Mouse (Mus musculus) forebrain, embryonic 10.5 days (tissue): Measurements from ENCODE around the gene Vmn1r218. TPM values are rescaled to one million over a fixed set of nuclear protein-coding genes. Genes with fewer than 3 reads are reported as not detected.
"Not testable (repeated sequence)": the region's sequence is repeated elsewhere in the genome, so short reads cannot be mapped to it uniquely, and the experiment has no call there.

ENCODE experiments used
- DNase-seq: peaks from one replicate; pipeline ENCODE4 v3.0.0-alpha.2; 2017; ENCODE audit warnings: low spot score; ENCODE audit errors: extremely low spot score
- H3K27ac ChIP-seq: fragments of 300-500 bp; sonication (generic); 2 replicates; pipeline ENCODE4 v1.5.1; 2016; ENCODE audit warnings: mild to moderate bottlenecking
- H3K27me3 ChIP-seq: fragments of 300-500 bp; sonication (generic); 2 replicates; pipeline ENCODE4 v1.6.1; 2016; ENCODE audit warnings: mild to moderate bottlenecking; ENCODE audit not compliant: poor library complexity, severe bottlenecking
- H3K36me3 ChIP-seq: fragments of 300-500 bp; sonication (generic); replicated peaks from 2 replicates; pipeline ENCODE4 v1.6.1; 2016; ENCODE audit warnings: mild to moderate bottlenecking, moderate library complexity
- H3K4me1 ChIP-seq: fragments of 300-500 bp; sonication (generic); 2 replicates; pipeline ENCODE4 v1.6.1; 2016
- H3K4me3 ChIP-seq: fragments of 300-500 bp; sonication (generic); 2 replicates; pipeline ENCODE4 v1.5.1; 2016; ENCODE audit warnings: mild to moderate bottlenecking, moderate library complexity
- H3K9me3 ChIP-seq: fragments of 300-500 bp; sonication (generic); 2 replicates; pipeline ENCODE4 v1.6.1; 2016; ENCODE audit warnings: mild to moderate bottlenecking, moderate library complexity
- WGBS: fragments of 180-500 bp; shearing (Covaris S2); methylation state at CpG from one replicate; pipeline ENCODE4 v1.1.7; 2016; 5-methylcytosine and 5-hydroxymethylcytosine counted together
- polyA plus RNA-seq: library from polyadenylated mRNA; unstranded; fragments of >200 nt; fragmentation: Nextera tagmentation; extraction: Ambion mirVana; gene quantifications from 2 replicates; pipeline ENCODE4 v1.2.1, GENCODE M21; 2016

Gene Vmn1r218
- polyA plus RNA-seq: not detected in 2 replicates

DNA sequence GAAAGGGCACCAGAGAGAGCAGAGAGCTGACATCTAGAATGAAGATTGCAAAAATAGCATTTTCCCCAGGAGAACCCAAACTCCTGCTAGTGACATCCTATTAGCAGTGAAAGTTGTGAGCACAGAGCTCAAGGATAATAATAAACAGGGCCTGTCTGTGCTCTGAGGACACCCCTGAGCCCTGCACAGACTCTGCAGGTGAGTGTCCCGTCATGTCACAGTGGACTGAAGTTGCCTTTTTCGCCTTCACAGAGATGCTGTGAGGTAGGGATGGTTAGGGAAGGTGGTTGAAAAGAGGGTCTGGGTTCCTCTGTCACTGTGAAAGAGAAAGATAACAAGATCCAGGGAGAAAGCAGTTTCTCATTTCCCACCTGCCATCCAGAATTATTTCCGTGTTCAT lies at the start of gene Vmn1r218:
Gene Vmn1r218 (plus strand): TSS at position 57 of the 400 bp plus-strand sequence.
- DNase-seq: no peak
- WGBS: 74% methylated on average over 3 of the region's 3 CpGs
- H3K36me3 ChIP-seq: no peaks in the 10 kb centered on the region
- no peaks in the 10 kb centered on the region for H3K27me3 ChIP-seq
- no peak within 1 kb of the TSS for H3K27ac ChIP-seq
- no peak within 1 kb of the TSS for H3K4me3 ChIP-seq
- H3K4me1 ChIP-seq: no peaks in the 10 kb centered on the region
- no peaks in the 10 kb centered on the region for H3K9me3 ChIP-seq

DNA sequence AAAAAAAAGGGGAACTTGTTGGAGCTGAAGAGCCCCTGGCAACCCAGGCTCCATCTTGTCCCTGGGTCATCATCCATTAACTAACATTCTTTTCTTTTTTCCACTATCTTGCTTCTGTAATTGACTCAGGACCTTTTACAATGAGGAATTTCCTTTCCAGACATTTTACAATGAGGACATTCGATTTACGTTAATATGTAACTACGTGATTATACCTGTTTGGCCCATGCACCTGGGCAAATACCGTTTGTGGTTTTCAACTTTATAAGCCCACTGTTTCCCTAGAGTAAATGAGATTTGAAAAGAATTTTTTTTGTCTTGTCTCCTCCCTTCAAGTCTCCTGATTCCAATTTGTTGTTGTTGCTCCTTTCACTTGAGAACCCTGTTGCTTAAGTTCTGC lies 38.6 kb upstream of the Vmn1r218 start:
- Histone ChIP-seq H3K4me1 (no peaks in the 10 kb centered on the region), H3K27ac (no peak overlapping the region), H3K27me3 (no peaks in the 10 kb centered on the region), H3K4me3 (no peak overlapping the region), H3K36me3 (no peaks in the 10 kb centered on the region), H3K9me3 (no peaks in the 10 kb centered on the region)
- no peak for DNase-seq
- 96% methylated on average over 4 of the region's 4 CpGs for WGBS

DNA sequence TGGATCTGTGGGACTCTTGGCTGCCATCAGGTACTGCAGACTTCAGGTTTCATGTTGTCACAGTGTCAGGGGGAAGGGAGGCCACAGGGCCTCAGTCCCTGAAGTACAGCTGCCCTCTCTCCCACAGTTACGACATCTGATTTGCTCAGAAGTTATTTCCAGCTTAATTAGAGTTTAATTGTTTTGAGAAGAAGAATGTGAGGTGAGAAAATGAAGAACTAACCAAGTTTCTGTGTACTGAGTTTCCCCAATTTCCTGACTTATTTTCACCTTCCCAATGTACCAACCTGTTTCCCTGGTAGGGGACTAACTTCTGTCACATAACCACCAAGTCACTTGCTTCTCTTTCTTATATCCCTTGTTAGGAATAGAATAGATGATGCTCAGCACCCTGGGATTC lies 14.8 kb upstream of the Vmn1r218 start, which contains the start of gene Vmn1r217:
Gene Vmn1r217 (minus strand): TSS at position 101 of the 400 bp plus-strand sequence.
- not testable (repeated sequence) for H3K9me3 ChIP-seq, H3K4me1 ChIP-seq, H3K27me3 ChIP-seq, H3K36me3 ChIP-seq, DNase-seq, H3K4me3 ChIP-seq, H3K27ac ChIP-seq
- WGBS: 71% methylated on average over 1 of the region's 1 CpGs

DNA sequence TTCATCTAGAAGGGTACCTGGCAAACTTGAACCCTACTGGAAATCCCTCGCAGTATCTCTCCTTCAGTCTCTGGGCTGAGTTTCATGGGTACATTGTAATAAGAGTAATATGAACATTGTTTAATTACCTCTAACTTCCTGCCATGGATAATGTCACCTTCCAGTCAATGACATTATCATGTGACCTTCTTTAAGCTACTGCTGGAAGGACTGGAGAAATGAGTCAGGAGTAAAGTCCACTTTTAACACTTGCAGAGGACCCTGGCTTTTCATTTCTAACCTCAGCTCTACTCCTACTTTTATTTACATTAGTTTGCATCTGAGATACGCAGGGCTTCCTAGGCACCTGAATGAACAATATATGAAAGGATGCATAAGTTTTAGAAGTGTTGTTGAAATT lies 12.3 kb upstream of the Vmn1r218 start:
- 89% methylated on average over 2 of the region's 2 CpGs for whole genome bisulfite sequencing
- no peaks in the 10 kb centered on the region for H3K9me3 ChIP-seq
- DNase-seq: no peak
- no peaks in the 10 kb centered on the region for H3K36me3 ChIP-seq
- no peaks in the 10 kb centered on the region for H3K4me1 ChIP-seq
- H3K27me3 ChIP-seq: no peaks in the 10 kb centered on the region
- H3K4me3 ChIP-seq: no peak overlapping the region
- H3K27ac ChIP-seq: no peak overlapping the region

DNA sequence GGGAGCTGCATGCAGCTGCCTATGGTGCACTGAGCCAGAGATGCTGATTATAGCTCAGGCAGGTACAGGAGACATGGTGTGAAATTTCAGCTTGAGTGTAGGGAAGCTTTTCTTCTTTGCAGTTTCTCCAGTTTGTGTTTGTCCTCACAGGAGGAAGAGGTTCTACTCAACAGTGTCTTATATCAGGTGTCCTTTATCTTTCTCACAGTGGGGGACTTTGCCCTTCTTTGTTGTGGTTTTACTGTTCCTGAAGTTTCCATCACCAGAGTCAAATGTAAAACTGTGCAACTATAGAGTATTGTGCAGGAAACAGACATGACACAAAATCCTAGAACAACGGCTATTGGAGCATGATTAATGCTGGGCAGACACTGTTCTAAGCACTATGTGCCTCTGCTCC lies 546 bp downstream of the Vmn1r218 start:
- H3K27me3 ChIP-seq: no peaks in the 10 kb centered on the region
- H3K27ac ChIP-seq: no peak overlapping the region
- DNase-seq: no peak
- 74% methylated on average over 1 of the region's 1 CpGs for whole genome bisulfite sequencing
- no peaks in the 10 kb centered on the region for H3K9me3 ChIP-seq
- H3K4me1 ChIP-seq: no peaks in the 10 kb centered on the region
- no peaks in the 10 kb centered on the region for H3K36me3 ChIP-seq
- H3K4me3 ChIP-seq: no peak overlapping the region

DNA sequence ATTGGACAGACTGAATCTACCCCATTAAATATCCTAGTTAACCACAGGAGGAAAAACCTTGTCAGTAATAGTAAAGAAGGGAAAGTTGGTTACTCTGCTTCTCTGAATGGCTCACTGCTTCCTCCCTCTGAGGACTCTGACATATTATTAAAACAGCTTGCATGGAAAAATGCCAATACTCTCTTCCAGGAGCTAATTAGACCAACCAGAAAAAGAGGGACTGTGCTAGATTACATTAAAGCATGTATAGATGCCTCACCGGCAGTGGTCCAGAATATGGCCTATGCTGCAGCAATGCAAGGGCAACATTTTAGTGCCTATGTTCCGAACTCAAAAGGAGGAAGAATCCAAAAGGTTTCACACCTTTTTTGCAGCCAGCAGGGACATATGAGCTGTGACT lies 5.9 kb downstream of the Vmn1r218 start:
- Histone ChIP-seq H3K9me3 (no peaks in the 10 kb centered on the region), H3K4me1 (no peaks in the 10 kb centered on the region), H3K27me3 (no peaks in the 10 kb centered on the region), H3K4me3 (no peak overlapping the region), H3K36me3 (no peaks in the 10 kb centered on the region), H3K27ac (no peak overlapping the region)
- 91% methylated on average over 2 of the region's 2 CpGs for WGBS
- DNase-seq: no peak

DNA sequence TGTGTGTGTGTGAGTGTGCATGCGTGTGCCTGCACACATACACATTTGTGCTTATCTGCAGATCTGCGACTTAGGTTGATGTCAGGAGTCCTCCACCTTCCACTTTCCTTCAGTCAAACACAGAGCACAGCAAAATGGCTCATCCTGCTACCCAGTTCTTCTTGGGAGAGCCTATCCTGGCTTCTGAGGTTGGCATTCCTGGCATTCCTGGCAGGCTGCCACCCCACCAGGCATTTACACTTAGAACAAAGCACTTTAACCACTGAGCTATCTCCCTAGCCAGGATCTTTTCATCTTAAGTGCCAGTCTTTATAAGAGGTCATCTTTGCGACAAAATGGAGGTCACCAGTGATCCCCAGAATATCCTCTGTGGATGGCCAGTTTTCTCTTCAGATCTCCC lies 24.9 kb downstream of the Vmn1r218 start:
- Histone ChIP-seq H3K36me3 (no peaks in the 10 kb centered on the region), H3K4me3 (no peak overlapping the region), H3K27ac (no peak overlapping the region), H3K4me1 (peaks cover 8% of the 10 kb centered on the region), H3K9me3 (no peaks in the 10 kb centered on the region), H3K27me3 (no peaks in the 10 kb centered on the region)
- DNase-seq: no peak
- 75% methylated on average over 3 of the region's 3 CpGs for WGBS

DNA sequence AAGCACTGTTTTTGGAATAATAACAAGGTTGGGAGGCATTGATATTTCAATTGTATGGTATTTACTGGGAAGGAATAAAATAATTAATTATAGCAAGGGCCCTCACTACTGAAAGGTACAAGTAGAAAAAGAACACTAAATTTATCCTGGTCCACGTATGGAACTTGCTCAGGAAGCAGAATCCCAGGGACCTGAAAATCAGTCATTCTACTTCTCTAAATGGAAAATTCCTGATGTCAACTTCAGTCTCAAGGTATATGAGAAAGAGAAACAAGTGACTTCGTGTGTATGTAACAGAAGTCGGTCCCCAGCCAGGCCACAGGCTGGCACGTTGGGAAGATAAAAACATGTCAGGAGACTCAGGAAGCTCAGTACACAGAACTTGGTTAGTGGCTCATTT lies 26.1 kb downstream of the Vmn1r218 start, which contains the start of gene Vmn1r219:
Gene Vmn1r219 (plus strand): TSS at position 301 of the 400 bp plus-strand sequence.
- Histone ChIP-seq H3K4me1 (peaks cover 8% of the 10 kb centered on the region), H3K27me3 (no peaks in the 10 kb centered on the region), H3K9me3 (no peaks in the 10 kb centered on the region), H3K36me3 (no peaks in the 10 kb centered on the region), H3K4me3 (no peak within 1 kb of the TSS), H3K27ac (no peak within 1 kb of the TSS)
- DNase-seq: no peak
- 86% methylated on average over 4 of the region's 4 CpGs for WGBS

DNA sequence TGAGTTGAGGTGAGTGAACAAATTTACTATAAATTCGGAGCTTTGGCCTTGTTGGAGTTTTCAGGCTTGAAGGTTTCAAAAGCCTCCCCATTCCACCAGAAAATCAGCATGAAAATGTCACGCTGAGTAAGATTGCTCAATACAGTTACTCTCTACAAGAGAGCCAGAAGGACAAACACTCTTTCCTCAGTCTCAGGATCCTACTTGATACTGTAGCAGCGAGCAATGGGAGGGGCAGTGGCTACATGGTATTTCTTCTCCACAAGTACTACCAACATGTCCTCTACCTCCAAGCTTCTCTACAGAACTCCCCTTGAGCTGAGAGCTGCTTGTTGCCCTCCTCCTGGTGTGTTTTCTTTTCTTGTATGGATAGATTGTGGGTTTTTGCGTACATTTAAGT lies 33.5 kb downstream of the Vmn1r218 start:
- 91% methylated on average over 4 of the region's 4 CpGs for WGBS
- H3K27me3 ChIP-seq, H3K4me1 ChIP-seq, H3K4me3 ChIP-seq, H3K27ac ChIP-seq, H3K9me3 ChIP-seq, H3K36me3 ChIP-seq, DNase-seq: not testable (repeated sequence)

DNA sequence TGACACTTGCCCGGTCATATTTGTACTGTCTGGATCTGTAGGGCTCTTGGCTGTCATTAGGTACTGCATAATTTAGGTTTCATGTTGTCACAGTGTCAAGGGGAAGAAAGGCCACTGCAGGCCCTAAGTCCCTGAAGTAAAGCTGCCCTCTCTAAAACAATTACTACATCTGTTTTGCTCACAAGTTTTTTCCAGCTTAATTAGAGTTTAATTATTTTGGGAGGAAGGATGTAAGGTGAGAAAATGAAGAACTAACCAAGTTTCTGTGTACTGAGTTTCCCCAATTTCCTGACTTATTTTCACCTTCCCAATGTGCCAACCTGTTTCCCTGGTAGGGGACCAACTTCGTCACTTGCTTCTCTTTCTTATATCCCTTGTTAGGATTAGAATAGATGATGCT lies 54.9 kb downstream of the Vmn1r218 start, which contains the start of gene Vmn1r220:
Gene Vmn1r220 (minus strand): TSS at position 101 of the 400 bp plus-strand sequence.
- WGBS: 87% methylated on average over 2 of the region's 2 CpGs
- H3K27me3 ChIP-seq: no peaks in the 10 kb centered on the region
- no peak within 1 kb of the TSS for H3K27ac ChIP-seq
- no peaks in the 10 kb centered on the region for H3K9me3 ChIP-seq
- no peak within 1 kb of the TSS for H3K4me3 ChIP-seq
- H3K36me3 ChIP-seq: no peaks in the 10 kb centered on the region
- DNase-seq: no peak
- no peaks in the 10 kb centered on the region for H3K4me1 ChIP-seq

Other genes with a start within 250 kb of the Vmn1r218 start
- gene Vmn1r212, start 248.9 kb upstream of the Vmn1r218 start, polyA plus RNA-seq: not detected in 2 replicates
- gene Vmn1r213, start 125.5 kb upstream of the Vmn1r218 start, polyA plus RNA-seq: not detected in 2 replicates
- not detected in 2 replicates for gene Vmn1r214, start 102.7 kb upstream of the Vmn1r218 start, polyA plus RNA-seq
- gene Vmn1r215, start 65.1 kb upstream of the Vmn1r218 start, polyA plus RNA-seq: not detected in 2 replicates
- not detected in 2 replicates for gene Vmn1r217, start 14.9 kb upstream of the Vmn1r218 start, polyA plus RNA-seq
- 0.02 and 0.04 TPM in 2 replicates for gene Vmn1r219, start 26.2 kb downstream of the Vmn1r218 start, polyA plus RNA-seq
- gene Vmn1r220, start 54.8 kb downstream of the Vmn1r218 start, polyA plus RNA-seq: not detected in 2 replicates
- not detected in 2 replicates for gene Vmn1r221, start 81.0 kb downstream of the Vmn1r218 start, polyA plus RNA-seq
- not detected in 2 replicates for gene Vmn1r222, start 102.8 kb downstream of the Vmn1r218 start, polyA plus RNA-seq
- gene Vmn1r223, start 114.0 kb downstream of the Vmn1r218 start, polyA plus RNA-seq: not detected in 2 replicates
- 57.1 and 58.7 TPM in 2 replicates for gene Zfp322a, start 236.1 kb downstream of the Vmn1r218 start, polyA plus RNA-seq